22 mouse cellular contexts compared by ENCODE assay signal in genomic region chr4:154607724-154608123, GRCm38 (mm10). TPM values are rescaled to one million over a fixed set of nuclear protein-coding genes. Genes with fewer than 3 reads are reported as not detected.
"Had no signal": no experiment of that assay in that cellular context is flagged by ENCODE, and none has a peak within 500 bp of the region (broad histone marks: within the 10 kb centered on the region; RNA-seq: fewer than 3 reads in every experiment).

No protein-coding gene starts in this region.

- H3K9me3 ChIP-seq: kidney, embryonic 15.5 days; limb, embryonic 15.5 days; liver, embryonic 15.5 days; midbrain, embryonic 10.5 days; midbrain, embryonic 15.5 days; stomach, embryonic 15.5 days had no signal

- H3K27me3 ChIP-seq: limb, embryonic 15.5 days; liver, embryonic 15.5 days had no signal

- H3K36me3 ChIP-seq: kidney, embryonic 15.5 days; limb, embryonic 15.5 days; liver, embryonic 15.5 days; midbrain, embryonic 15.5 days; stomach, embryonic 15.5 days had no signal

- H3K4me3 ChIP-seq: kidney, embryonic 15.5 days; limb, embryonic 15.5 days; liver, embryonic 15.5 days; midbrain, embryonic 10.5 days; midbrain, embryonic 15.5 days; stomach, embryonic 15.5 days had no signal

- H3K9ac ChIP-seq: kidney, embryonic 15.5 days; limb, embryonic 15.5 days; liver, embryonic 15.5 days; midbrain, embryonic 15.5 days; stomach, embryonic 15.5 days had no signal

- ATAC-seq: intestine, embryonic 16.5 days; midbrain, embryonic 15.5 days had no signal

- H3K27ac ChIP-seq: kidney, embryonic 15.5 days; limb, embryonic 15.5 days; liver, embryonic 15.5 days; midbrain, embryonic 15.5 days; stomach, embryonic 15.5 days had no signal

- DNase-seq: kidney, adult 2 months; kidney, postnatal 14 days; layer of hippocampus, adult 9-11 months; layer of hippocampus, postnatal 36 days; lung, postnatal 4 days; right cerebral cortex, postnatal 14 days; thymus, postnatal 4 days had no signal

- H3K4me2 ChIP-seq: kidney, embryonic 15.5 days; limb, embryonic 15.5 days; liver, embryonic 15.5 days; midbrain, embryonic 15.5 days; stomach, embryonic 15.5 days had no signal

RNA-seq across cellular contexts. Expression of gene Actrt2, which starts 59.9 kb away (rescaled TPM):
- total RNA-seq: layer of hippocampus, postnatal 36 days; left cerebral cortex, adult 8-10 months; left cerebral cortex, postnatal 25 days; megakaryocyte, adult 5-6 weeks had no signal
- polyA plus RNA-seq: intestine, embryonic 16.5 days; kidney, embryonic 15.5 days; large intestine, adult 2 months; limb, embryonic 11.5 days; limb, embryonic 15.5 days; liver, embryonic 15.5 days; lung, embryonic 16.5 days; midbrain, embryonic 10.5 days; midbrain, embryonic 15.5 days; neural tube, embryonic 14.5 days; spleen, adult 2 months; stomach, embryonic 15.5 days had no signal
